Mouse (Mus musculus): ENCODE results near the gene Cyba.

Gene Cyba

DNA sequence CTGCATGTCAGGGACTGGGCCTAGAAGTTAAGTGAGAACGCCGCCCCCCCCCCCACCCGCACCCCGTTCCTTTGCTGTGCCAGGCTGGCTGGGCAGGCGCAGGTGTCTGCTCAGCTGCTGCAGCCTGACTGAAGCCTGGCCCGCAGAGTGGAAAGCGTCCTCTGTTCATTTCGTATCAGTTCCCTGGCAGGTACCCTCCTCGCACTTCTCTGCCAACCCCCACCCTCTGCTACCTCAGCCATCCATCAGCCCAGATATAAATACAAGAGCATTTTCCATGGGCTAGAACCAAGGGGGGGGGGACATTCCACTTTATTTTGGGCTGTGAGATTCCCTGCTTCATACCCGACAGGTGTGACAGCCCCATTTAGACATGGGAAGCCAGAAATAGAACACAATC is 19.4 kb upstream of the Cyba start:
- no peak for DNase-seq (ENCODE audit: low spot score in 2 of 2)

GRCm38 (mm10) chr8:122451161-122451703 is 18.5 kb upstream of the Cyba start:
- DNase-seq (ENCODE audit: low spot score in 2 of 2), result no peak

DNA sequence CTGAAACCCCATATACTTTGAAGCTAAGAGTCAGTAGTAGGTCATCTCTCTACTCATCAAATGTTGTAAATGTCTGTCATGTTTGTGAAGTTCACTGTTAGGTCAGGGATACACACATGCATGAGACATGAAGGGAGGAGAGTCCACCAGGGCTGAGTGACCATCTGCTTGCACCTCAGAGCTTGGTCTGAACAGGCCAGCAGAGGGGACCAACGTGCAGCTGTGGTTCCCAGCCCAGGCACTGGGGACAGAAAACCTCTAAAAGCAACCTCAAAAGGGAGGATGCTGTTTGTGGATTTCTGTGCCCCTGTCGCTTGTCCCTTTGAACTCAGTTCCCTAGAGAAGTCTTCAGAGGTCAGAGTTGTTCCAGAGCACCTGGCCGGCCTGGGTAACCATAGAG is 12.5 kb upstream of the Cyba start:
- no peak for DNase-seq (ENCODE audit: low spot score in 2 of 2)

DNA sequence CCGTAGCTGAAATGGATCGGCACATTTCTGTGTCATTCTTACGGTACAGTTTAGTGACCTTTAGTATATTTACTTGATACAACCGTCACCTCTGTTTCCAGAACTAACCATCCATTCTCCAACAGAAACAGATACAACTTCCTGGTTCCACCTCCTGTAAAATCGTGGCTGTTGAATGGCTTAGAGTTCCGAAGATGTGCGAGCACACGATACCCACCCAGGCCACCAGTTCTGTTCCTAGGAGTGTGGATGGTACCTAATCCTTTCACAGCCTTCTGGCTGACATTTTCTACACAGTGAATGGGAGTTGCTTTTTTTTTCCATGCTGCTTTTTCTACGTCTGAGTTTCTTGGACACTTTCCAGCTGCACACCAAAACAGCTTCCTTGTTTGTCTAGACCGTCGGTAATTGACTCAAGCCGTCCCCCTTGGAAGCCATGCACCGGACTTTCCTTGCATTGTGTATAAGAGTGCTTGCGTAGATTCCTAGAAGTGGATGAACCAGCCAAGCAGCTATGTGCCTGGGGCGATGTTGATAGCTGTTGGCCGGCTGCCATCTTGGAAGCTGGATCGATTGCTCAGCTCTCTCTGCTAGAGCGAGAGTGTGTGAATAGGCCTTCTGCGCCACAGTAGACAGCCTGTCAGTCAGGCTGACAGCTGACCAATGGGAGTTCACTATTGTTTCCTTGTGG is 11.5 kb upstream of the Cyba start:
- peak; percentile 77 to 89 for DNase-seq (ENCODE audit: low spot score in 2 of 2)

DNA sequence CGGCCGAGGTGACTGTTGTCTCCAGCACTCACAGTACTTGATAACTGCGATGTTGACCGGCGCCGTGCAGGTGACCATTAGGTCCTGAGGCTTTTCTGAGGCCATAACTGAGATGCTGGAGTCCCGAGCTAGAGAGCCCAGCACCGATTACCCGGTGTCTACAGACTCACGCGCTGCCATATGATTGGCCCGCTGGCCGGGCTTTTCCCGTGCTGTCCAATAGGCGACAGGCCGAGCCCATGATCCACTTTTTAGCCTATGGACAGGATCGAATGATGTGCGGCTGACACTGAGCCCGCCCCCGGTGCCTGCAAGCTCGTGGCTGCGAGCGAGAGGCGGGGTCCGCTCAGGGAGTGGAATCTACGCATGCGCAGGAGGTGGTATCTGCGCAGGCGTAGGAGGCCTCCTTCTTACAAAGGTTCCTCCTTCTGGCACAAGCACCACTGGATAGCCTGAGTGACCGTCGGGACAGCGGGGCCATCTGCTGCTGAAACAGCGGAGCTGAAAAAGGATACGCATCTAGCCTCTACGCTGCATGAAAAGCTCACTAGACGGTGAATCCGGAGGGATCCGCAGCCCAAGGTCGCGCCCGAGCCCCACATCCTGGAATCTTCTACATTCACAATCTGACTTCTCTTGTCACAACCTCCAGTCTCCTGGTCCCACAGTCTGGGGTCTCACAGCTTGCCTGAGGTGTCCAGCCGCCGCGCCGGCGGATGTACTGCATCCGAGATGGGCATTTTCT is 10.7 kb upstream of the Cyba start, which contains the start of gene Mvd:
TSS of gene Mvd (minus strand) at position 161 of the 745 bp plus-strand sequence.
- peak; percentile 91 to 97 for DNase-seq (ENCODE audit: low spot score in 2 of 2)

- DNase-seq (ENCODE audit: low spot score in 2 of 2), result no peak
Measured at GRCm38 (mm10) chr8:122442781-122443180, 10.1 kb upstream of the Cyba start.

DNA sequence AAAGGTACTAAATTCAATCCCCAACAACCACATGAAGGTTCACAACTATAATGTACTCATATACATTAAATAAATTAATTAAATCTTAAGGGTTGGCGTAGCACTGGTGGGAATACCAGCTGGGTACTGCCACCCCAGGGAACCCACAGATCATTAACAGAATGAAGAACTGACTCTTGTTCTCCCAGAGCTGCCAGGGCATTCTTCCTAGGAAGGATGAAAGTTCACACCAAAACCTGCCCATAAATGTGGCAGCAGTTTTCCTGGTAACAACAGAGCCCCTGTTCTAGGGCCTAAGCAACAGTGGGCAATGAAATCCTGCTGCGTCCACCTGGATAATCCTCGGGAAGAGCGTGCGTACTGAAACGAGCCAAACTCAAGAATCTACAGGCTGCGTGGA is 9.6 kb upstream of the Cyba start:
- no peak for DNase-seq (ENCODE audit: low spot score in 2 of 2)

DNA sequence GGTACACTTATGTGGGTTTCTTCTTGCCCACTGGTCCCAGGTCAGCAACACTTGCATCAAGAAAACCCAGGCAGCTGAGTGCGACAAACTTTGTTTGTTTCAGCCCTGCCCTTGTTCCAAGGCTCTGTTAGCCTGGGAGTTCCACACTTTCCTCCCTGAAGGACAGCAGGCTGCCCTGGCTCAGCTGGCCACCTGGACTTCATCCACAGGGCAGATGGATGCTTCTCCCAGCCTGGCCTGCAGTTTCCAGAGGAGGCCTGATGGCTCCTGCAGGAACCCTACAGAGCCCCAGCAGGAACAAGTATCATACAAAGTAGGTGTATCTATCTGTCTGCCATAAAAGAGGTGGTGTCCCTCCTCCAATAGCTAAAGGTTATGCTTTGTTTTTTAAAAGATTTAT is 8.6 kb upstream of the Cyba start:
- DNase-seq (ENCODE audit: low spot score in 2 of 2), result no peak

DNA sequence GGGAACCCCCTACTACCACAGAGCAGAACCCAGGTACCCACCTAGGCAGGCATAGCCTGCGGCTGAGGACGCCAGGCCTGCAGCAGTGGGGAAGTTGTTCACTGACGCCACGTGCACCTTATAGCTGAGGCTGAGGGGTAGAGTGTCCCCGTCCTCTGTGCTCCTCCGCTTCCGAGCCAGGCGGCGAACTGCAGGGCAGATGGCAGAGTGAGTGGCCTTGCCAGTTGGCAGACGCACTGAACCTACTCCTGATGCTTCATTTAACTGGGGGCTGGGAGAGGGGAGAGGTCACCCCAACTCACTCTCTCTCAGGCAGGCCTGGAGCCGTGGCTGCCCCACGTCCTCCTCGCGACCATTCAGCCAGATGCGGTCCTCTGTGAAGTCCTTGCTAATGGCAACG is 6.6 kb upstream of the Cyba start:
- DNase-seq (ENCODE audit: low spot score in 2 of 2), result no peak

- DNase-seq (ENCODE audit: low spot score in 2 of 2), result no peak
Measured at GRCm38 (mm10) chr8:122437708-122438331, 5.1 kb upstream of the Cyba start.

GRCm38 (mm10) chr8:122436586-122437125 is 3.9 kb upstream of the Cyba start:
- no peak for DNase-seq (ENCODE audit: low spot score in 2 of 2)

GRCm38 (mm10) chr8:122436146-122436545 is 3.4 kb upstream of the Cyba start:
- DNase-seq (ENCODE audit: low spot score in 2 of 2), result no peak

GRCm38 (mm10) chr8:122435375-122435774 is 2.6 kb upstream of the Cyba start:
- peak in 1 of 2 experiments; percentile 38 for DNase-seq (ENCODE audit: low spot score in 2 of 2)

DNA sequence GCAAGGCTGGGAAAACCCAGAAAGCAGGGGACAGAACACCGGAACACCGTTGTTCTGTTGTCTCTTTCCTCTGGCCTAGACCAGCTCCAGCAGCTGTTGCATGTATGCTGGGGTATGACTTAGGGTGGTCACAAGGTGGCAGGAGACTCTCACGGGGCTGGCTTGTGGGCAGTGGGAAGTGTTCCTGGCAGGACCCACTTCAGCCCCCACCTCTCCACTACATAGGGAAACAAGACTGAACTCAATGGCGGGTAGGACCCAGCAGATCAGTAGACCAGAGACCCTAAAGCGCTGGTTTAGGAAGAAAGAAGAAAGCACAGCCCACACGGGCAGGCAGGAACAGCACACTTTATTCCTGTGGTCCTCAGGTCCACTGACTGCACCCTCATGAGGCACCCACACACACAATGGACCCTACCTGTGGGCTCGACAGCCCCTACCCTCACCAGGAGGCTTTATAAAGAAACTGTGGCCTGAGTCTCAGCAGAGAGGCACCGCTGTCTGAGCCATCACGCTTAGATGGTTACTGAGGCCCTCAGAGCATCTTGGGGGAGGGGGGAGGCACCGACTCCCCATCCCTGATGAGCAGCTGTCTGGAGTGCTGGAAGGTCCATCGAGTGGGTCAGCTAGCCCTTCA is 657 bp upstream of the Cyba start:
- peak in 1 of 2 experiments; percentile 68 for DNase-seq (ENCODE audit: low spot score in 2 of 2)

DNA sequence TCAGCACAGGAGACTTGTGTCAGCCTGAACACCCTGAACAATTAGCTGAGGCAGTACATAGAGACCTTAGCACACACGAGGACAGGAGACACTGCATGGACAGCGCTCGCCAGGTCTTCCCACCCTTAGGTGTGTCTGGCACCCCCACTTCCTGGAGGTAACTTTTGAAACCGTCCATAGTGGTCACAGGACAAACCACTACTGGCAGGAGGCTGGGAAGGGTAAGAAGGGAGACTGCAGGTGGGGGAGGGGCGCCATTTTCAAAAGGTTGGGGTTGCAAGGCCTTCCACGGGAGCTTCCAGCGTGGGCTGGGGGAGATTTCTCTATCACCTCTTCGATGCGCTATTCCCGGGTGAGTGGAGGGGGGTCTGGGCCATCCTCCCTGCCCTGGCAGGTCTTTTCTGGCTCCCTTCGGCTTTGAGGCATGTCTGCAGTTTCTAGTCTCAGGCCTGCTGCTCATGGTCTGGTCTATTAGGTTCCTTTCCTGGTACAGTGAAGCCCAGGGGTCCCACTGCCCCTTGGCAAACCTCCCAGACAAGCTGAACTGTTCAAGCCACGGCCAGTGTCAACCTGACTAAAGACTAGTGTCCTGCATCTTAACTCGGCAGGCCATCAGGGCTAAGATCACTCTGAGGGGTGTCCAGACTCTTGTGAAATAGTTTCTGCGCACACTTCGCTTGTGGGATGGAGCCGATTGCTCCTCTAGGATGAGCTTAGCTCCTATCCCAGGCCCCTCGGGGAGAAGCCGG is 862 bp downstream of the Cyba start:
- peak; percentile 52 to 57 for DNase-seq (ENCODE audit: low spot score in 2 of 2)

- DNase-seq (ENCODE audit: low spot score in 2 of 2), result no peak
Measured at GRCm38 (mm10) chr8:122430646-122431045, 2.1 kb downstream of the Cyba start.

- peak in 1 of 2 experiments; percentile 60 for DNase-seq (ENCODE audit: low spot score in 2 of 2)
Measured at GRCm38 (mm10) chr8:122430058-122430636, 2.6 kb downstream of the Cyba start.

- DNase-seq (ENCODE audit: low spot score in 2 of 2), result peak in 1 of 2 experiments; percentile 60
Measured at GRCm38 (mm10) chr8:122428163-122428562, 4.6 kb downstream of the Cyba start.

DNA sequence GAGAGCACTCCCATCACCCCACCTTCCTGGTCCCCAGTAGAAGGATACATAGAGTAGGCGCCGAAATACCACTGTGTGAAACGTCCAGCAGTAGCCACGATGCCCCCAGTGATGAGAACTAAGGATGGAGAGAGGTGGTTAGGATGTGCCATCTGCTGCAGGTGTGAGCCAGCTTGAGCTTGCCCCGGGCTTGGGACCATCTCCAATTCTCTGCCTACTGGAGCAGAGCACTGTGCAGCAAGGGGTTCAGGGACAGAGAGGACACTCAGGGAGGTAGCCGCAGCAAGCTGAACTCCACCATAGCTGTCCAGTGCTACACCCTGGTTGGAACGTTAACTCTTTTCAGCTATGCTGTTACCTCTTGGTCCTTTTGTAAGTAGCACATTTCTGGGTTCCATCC is 5.1 kb downstream of the Cyba start:
- no peak for DNase-seq (ENCODE audit: low spot score in 2 of 2)

GRCm38 (mm10) chr8:122426145-122426544 is 6.6 kb downstream of the Cyba start:
- DNase-seq (ENCODE audit: low spot score in 2 of 2), result no peak

DNA sequence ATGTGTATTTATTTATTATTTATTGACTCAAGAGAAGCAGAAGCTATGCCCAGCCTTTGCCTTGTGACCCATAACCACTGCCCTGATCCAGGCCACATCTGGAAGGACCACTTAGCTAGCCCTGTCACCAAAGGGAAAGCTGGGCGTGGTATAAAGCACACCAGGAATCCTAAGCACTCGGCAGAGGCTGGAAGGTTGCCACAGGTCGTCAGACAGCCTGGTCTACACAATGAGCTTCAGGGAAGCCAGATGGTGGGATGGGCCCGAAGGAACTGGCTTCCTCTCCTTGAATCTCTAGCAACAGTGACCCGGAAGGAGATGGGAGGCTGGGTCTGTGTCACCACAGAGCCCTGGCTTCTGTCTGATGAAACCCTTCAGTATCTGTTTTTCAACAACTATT is 9.1 kb downstream of the Cyba start:
- no peak for DNase-seq (ENCODE audit: low spot score in 2 of 2)
